Mouse (Mus musculus) midbrain, embryonic 11.5 days (tissue): ENCODE data around the gene Lpxn. TPM values are rescaled to one million over a fixed set of nuclear protein-coding genes. Genes with fewer than 3 reads are reported as not detected.

Source experiments
- ATAC-seq: fragments of 200-750 bp; cut with Nextera tagmentation; 2 replicates; pipeline ENCODE4 v1.8.0; 2017; ENCODE audit warnings: moderate TSS enrichment, moderate library complexity; ENCODE audit not compliant: low FRiP score
- DNase-seq: peaks from one replicate; pipeline ENCODE4 v3.0.0; 2015; ENCODE audit warnings: low spot score; ENCODE audit errors: missing footprints
- H3K27ac ChIP-seq: fragments of 300-500 bp; sonication (generic); 2 replicates; pipeline ENCODE4 v1.5.1; 2014; ENCODE audit warnings: low read depth, low read length
- H3K27me3 ChIP-seq: fragments of 300-500 bp; sonication (generic); 2 replicates; pipeline ENCODE4 v1.6.1; 2014; ENCODE audit warnings: mild to moderate bottlenecking, low read length, moderate library complexity, mixed read lengths; ENCODE audit not compliant: control insufficient read depth, insufficient read depth
- H3K36me3 ChIP-seq: fragments of 300-500 bp; sonication (generic); 2 replicates; pipeline ENCODE4 v1.6.1; 2014; ENCODE audit warnings: mild to moderate bottlenecking, low read length, moderate library complexity, mixed read lengths; ENCODE audit not compliant: control insufficient read depth, insufficient read depth
- H3K4me1 ChIP-seq: fragments of 300-500 bp; sonication (generic); 2 replicates; pipeline ENCODE4 v1.6.1; 2014; ENCODE audit warnings: low read length; ENCODE audit not compliant: control insufficient read depth, insufficient read depth
- H3K4me2 ChIP-seq: fragments of 300-500 bp; sonication (generic); 2 replicates; pipeline ENCODE4 v1.6.1; 2014; ENCODE audit warnings: mild to moderate bottlenecking, moderate library complexity
- H3K4me3 ChIP-seq: fragments of 300-500 bp; sonication (generic); 2 replicates; pipeline ENCODE4 v1.5.1; 2014; ENCODE audit warnings: low read depth, low read length
- H3K9ac ChIP-seq: fragments of 300-500 bp; sonication (generic); 2 replicates; pipeline ENCODE4 v1.6.1; 2014; ENCODE audit warnings: low read length
- H3K9me3 ChIP-seq: fragments of 300-500 bp; sonication (generic); 2 replicates; pipeline ENCODE4 v1.6.1; 2016; ENCODE audit warnings: low read length; ENCODE audit not compliant: control insufficient read depth
- WGBS: fragments of 180-500 bp; shearing (Covaris S2); extraction: QIAGEN DNeasy Blood & Tissue Kit; methylation state at CpG from one replicate; pipeline ENCODE4 v1.1.7; 2014; 5-methylcytosine and 5-hydroxymethylcytosine counted together
- polyA plus RNA-seq: library from polyadenylated mRNA; unstranded; fragments of >200 nt; fragmentation: Nextera tagmentation; extraction: Ambion mirVana; gene quantifications from 2 replicates; pipeline ENCODE4 v1.2.1, GENCODE M21; 2014

The Lpxn gene
- 0.92 and 1.2 TPM in 2 replicates for polyA plus RNA-seq

DNA sequence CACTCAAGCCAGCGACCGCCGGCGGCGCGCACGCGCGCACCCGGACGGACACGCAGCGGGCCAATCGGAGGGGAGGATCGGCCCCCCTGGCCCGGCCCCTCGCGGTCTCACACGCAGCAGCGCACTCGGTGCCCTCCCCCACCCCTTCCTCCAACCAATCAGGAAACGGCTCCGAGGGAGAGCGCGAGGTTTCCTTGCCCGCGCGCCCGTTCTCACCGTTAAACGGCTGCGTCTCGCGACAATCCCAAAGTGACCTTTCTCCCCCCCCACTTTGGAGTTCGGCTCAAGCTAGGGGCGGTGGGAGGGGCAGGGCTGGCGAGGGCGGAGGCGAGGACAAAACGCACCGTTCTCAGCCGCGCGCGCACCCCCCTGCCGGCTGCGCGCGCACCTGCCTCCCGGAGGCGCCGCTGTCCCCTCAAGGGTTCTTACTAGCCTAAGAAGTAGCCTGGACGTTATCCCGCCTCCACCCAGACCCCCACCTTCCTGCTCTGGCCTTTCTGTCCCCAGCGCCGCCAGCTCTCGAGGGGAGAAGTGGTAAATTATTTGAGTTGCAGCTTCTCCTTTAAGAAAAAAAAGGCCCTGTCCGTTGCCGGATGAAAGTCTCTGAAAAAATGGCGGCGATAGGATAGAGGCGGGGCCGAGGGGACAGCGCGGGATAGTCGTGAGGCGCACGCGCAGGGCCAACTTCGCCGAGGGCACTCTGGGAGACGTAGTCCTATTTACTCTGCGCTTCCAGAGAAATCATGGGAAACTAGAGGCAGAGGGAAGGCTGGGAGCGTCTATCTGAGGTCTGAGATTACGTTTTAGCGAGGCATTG, at the start of gene Lpxn, which contains the start of gene Zfp91:
Lpxn (plus strand) TSS at position 683 of the 817 bp plus-strand sequence.
Zfp91 (minus strand) TSS at position 616 of the 817 bp plus-strand sequence.
- Histone ChIP-seq H3K27ac (peak within 1 kb of the TSS; percentile 100), H3K9ac (peak within 1 kb of the TSS; percentile 98), H3K4me3 (peak within 1 kb of the TSS; percentile 97), H3K4me1 (peaks cover 10% of the 10 kb centered on the region; the same call in 1 of the 2 replicates), H3K27me3 (no peaks in the 10 kb centered on the region), H3K9me3 (no peaks in the 10 kb centered on the region), H3K4me2 (peak within 1 kb of the TSS; percentile 62), H3K36me3 (no peaks in the 10 kb centered on the region)
- DNase-seq (peak; percentile 99), ATAC-seq (peak; percentile 94)
- WGBS = under 1% methylated on average over 63 of the region's 76 CpGs

DNA sequence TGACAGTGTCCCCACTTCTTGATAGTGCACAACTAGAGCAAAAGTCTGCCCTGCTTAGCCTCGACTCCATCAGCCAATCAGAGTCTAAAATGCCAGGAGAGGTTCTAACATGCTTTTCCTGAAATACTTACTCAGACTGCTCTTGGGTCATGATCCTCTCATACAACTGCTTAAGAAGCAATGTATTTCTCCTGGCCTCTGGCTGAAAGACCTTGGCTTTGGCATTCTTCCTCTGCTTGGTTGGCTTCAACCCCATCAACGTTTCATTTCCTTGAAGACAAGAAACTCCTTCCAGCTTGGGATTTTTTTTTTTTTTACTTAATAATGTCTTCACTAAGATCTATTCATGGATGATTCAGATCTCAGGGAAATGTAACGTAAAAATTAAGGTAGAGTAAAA, 39.7 kb upstream of the Lpxn start:
- WGBS = 75% methylated on average over 3 of the region's 3 CpGs
- no peak overlapping the region for H3K4me3 ChIP-seq
- no peaks in the 10 kb centered on the region for H3K4me1 ChIP-seq
- ATAC-seq (no peak), DNase-seq (no peak)
- no peaks in the 10 kb centered on the region for H3K9me3 ChIP-seq
- H3K27me3 ChIP-seq = no peaks in the 10 kb centered on the region
- no peaks in the 10 kb centered on the region for H3K36me3 ChIP-seq
- no peak overlapping the region for H3K9ac ChIP-seq
- no peak overlapping the region for H3K27ac ChIP-seq
- no peak overlapping the region for H3K4me2 ChIP-seq

DNA sequence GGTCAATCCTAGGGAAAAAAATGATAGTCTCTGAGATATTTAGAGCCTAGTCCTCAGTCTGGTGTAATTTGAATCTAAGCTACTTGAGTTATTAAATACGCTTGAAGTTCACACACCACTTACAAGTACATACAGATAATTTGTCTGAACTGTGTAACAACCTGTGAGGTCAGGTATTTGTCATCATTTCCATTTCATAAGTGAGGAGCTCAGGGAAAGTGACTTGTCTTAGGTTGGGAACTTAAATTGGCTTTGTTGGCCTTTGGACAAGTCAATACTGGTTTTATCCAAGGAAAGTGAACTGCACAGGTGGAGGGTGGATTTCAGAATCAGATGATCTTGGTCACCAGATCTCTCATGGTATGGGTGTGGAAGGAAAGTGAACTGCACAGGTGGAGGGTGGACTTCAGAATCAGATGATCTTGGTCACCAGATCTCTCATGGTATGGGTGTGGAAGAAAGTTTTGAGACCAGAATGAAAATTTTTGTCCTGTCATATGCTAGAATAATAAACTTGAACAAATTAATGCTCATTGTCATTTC, 37.0 kb upstream of the Lpxn start:
- no peak for DNase-seq
- 89% methylated on average over 1 of the region's 1 CpGs for WGBS
- ATAC-seq = no peak
- H3K27ac ChIP-seq = no peak overlapping the region
- H3K9me3 ChIP-seq = no peaks in the 10 kb centered on the region
- H3K9ac ChIP-seq = no peak overlapping the region
- no peaks in the 10 kb centered on the region for H3K4me1 ChIP-seq
- H3K4me3 ChIP-seq = no peak overlapping the region
- peaks cover 4% of the 10 kb centered on the region for H3K36me3 ChIP-seq
- no peaks in the 10 kb centered on the region for H3K27me3 ChIP-seq
- H3K4me2 ChIP-seq = no peak overlapping the region

DNA sequence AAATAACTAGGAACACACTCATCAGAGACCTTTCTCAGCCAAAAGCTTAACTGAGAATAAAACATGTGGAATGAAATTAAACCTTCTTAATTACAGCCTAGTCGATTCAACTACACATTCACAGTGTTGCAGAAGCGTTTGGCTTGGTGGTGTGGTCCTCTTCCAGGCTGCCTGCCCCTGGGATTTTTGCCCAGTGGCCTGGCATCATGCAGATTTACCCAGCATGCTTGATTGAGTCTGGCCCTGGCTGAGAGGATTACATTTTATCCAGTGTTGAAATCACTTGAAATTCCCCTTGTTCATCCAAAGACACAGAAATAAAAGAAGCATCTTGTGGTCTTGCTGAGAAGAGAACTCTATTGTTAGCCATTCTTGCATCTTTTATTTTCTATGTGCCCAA, 36.3 kb upstream of the Lpxn start:
- WGBS = 61% methylated on average over 2 of the region's 2 CpGs
- H3K4me3 ChIP-seq = no peak overlapping the region

DNA sequence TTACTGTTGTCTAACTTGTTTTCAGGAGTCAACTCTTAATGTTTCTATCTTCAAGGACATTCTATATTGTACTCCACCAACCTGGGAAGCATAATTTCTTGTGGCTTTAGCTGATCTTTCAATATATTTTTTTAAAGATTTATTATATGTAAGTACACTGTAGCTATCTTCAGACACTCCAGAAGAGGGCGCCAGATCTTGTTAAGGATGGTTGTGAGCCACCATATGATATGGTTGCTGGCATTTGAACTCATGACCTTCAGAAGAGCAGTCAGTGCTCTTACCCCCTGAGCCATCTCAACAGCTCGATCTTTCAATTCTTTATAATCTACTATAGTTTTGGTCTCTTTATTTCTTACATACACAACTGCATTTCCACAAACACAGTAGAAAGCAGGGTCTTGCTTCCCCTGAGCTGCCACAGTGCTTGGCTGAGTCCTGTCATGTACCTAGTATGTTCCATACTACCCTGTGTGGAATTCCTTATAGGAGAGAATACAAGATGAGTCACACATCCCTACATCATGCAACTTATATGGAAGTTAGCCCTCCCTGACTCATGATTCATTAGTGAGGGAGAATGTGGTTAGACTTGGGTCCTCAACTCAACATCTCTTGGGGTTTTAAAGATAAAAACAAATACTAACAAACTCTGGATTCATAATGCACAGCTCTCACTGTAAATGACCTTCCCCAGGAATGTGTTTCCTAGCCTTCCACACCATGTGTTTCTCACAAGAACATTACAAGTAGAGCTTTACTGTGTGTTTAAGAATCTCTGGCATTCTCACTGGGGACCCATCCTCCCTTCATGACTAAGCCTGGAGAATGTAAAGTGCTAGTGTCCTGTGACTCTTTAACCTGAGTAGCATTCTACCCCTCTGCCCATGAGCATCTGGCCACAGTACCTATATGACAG, 33.5 kb upstream of the Lpxn start:
- H3K27me3 ChIP-seq = no peaks in the 10 kb centered on the region
- no peak overlapping the region for H3K27ac ChIP-seq
- H3K4me1 ChIP-seq = no peaks in the 10 kb centered on the region
- ATAC-seq = no peak
- 66% methylated on average over 2 of the region's 2 CpGs for WGBS
- H3K36me3 ChIP-seq = peaks cover 6% of the 10 kb centered on the region
- DNase-seq = no peak
- H3K9ac ChIP-seq = no peak overlapping the region
- no peak overlapping the region for H3K4me2 ChIP-seq
- H3K9me3 ChIP-seq = no peaks in the 10 kb centered on the region
- no peak overlapping the region for H3K4me3 ChIP-seq

More for the DNA sequence above, 36.3 kb upstream of the Lpxn start:
- no peak overlapping the region for H3K4me2 ChIP-seq
- H3K9ac ChIP-seq = no peak overlapping the region
- ATAC-seq (no peak), DNase-seq (no peak)
- no peak overlapping the region for H3K27ac ChIP-seq
- H3K4me1 ChIP-seq = no peaks in the 10 kb centered on the region
- H3K36me3 ChIP-seq = peaks cover 6% of the 10 kb centered on the region
- no peaks in the 10 kb centered on the region for H3K27me3 ChIP-seq
- no peaks in the 10 kb centered on the region for H3K9me3 ChIP-seq

DNA sequence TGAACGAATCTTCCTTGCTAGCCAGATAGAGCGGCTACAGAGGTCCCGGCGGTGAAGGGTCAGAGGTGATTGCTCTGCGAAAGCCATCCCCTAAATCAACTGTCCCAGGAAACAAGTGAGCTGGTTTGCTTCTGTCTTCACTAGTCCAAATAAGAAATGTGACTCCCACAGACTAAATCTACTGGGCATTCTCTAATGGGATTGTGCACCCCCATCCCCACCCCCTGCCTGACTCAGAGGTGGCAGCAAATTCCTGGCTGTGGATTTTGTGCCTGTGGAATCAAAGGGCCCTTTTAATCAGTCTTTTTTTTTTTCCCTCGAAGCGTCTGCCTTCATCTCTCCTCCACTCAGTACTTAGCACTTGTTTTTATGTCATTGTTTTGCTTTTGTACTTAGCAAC, 30.7 kb upstream of the Lpxn start, which contains the start of gene Cntf:
Cntf (minus strand) TSS at position 325 of the 400 bp plus-strand sequence.
- Histone ChIP-seq H3K27ac (no peak within 1 kb of the TSS), H3K4me2 (no peak within 1 kb of the TSS), H3K4me1 (no peaks in the 10 kb centered on the region), H3K27me3 (no peaks in the 10 kb centered on the region), H3K9me3 (no peaks in the 10 kb centered on the region), H3K36me3 (peaks cover 18% of the 10 kb centered on the region), H3K9ac (no peak within 1 kb of the TSS), H3K4me3 (no peak within 1 kb of the TSS)
- ATAC-seq (no peak), DNase-seq (no peak)
- 68% methylated on average over 7 of the region's 7 CpGs for WGBS

DNA sequence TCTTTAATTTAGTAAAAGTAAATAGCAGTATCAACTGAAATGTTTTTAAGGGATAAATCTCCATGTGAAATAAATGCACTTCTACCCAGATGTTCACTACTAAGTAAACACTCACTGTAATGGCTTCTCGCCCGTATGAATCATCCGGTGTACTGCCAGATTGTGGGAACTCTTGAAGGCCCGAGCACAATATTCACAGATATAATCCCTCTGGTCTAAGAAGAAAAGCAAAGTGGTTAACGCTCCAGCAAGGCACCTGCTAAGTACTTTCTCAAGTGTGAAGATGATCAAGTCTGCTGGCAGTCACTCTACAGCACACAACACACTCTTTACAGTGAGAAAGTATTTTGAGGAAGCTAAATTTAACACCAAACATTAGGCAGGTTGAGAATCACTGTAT, 25.1 kb upstream of the Lpxn start:
- DNase-seq (peak; percentile 65), ATAC-seq (no peak)
- Histone ChIP-seq H3K27ac (no peak overlapping the region), H3K4me1 (no peaks in the 10 kb centered on the region), H3K27me3 (no peaks in the 10 kb centered on the region), H3K4me2 (no peak overlapping the region), H3K36me3 (peaks cover 12% of the 10 kb centered on the region), H3K9ac (no peak overlapping the region), H3K9me3 (no peaks in the 10 kb centered on the region), H3K4me3 (no peak overlapping the region)
- WGBS = 94% methylated on average over 5 of the region's 5 CpGs

DNA sequence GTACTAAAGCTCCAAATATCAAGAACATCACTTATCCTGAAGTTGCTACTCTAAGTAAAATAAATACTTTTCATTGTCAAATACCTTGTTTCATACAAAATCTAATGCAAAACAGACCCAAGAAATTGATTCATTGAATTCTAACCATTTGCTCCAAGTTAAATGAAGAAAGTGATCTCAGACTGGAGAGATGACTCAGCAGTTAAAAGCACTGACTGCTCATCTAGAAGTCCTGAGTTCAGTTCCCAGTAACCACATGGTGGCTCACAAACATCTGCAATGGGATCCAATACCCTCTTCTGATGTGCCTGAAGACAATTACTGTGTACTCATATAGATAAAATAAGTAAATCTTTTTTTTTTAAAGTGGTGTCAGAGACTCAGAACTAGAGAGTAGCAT, 15.6 kb upstream of the Lpxn start:
- DNase-seq (no peak), ATAC-seq (no peak)
- Histone ChIP-seq H3K4me2 (no peak overlapping the region), H3K4me1 (no peaks in the 10 kb centered on the region), H3K9ac (no peak overlapping the region), H3K9me3 (no peaks in the 10 kb centered on the region), H3K27ac (no peak overlapping the region), H3K36me3 (peaks cover 6% of the 10 kb centered on the region), H3K27me3 (no peaks in the 10 kb centered on the region), H3K4me3 (no peak overlapping the region)
